Mouse (Mus musculus) adrenal gland, adult 18-20 months (tissue): ENCODE measurements at regions not wholly inside any gene's neighbourhood (a gene's known extent, or its start where the extent isn't known, plus 50 kb on each side); places are given as distances from the start of the nearest gene placed in this dataset.

Source experiments
- DNase-seq, 2 experiments: peaks; one replicate each; pipeline ENCODE4 v3.0.0; 2021 to 2022; ENCODE audit warnings: low spot score in 2 of 2

DNA sequence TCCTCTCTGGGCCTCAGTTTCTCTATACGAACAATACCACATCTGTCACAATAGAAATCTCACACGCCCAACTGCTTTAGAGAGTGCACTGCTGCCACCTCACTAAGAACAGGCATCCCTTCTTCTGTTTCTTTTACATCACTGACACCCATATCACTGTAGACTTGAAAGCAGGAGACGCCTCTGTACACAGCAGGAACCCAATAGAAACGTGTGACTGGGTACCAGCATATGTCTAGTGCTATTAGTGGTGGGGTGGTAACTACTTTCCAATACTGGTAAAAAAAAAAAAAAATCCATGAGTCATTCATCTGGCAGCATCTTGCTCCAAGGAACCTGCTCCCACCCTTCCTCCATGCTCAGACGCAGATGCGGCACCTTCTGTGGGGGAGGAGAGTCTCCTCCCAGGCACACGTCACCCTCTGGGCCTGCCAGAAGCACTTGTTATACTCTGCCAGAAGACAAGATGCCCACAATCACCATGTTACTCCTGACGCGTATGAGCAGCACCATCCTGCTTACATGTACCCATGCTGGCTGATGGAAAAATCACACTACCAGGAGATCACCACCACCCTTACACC, 151.3 kb upstream of the Plxna4 start:
- no peak for DNase-seq

DNA sequence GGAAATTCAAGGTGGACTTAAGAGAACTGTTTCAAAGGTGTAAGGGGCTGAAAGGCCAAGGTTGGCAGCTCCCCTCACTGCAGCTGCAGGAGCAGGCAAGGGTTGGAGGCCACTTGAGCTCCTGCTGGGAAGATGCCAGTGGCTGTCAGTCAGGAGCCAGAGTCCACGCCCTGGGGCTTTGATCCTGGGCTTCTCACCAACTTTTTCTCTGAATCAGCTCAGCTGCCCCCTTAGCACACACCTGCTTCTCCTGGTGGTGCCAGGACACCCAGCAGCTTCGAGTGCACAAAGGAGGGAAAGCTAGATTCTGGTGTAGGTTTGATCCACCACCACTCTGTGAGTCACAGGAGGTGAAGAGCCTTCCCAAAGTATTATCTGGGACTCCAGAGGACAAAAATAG, 140.7 kb upstream of the Plxna4 start:
- DNase-seq: no peak

- DNase-seq: no peak
These were observed 138.6 kb upstream of the Plxna4 start for GRCm38 (mm10) chr6:32726571-32726970.

GRCm38 (mm10) chr6:32717860-32718259, 129.9 kb upstream of the Plxna4 start:
- DNase-seq: no peak

DNA sequence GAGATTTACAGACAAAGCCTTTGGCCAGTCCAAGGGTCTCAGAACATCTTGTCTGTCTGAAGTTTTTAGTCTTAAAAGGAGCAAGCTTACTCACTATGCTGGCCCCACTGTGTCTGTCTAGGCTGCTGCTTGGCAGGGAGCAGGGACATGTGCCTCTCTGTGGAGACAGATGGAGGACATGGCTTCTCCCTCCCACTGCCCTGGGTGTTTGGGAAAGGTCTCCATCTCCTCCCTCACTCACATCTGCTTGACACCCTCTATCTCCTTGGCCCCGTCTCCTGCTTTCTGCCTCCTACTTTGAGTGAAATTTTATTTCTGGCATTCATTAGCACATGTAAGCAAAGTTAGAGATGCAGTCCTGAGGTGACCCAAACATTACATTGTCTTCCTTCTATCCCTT, 127.1 kb upstream of the Plxna4 start:
- no peak for DNase-seq

DNA sequence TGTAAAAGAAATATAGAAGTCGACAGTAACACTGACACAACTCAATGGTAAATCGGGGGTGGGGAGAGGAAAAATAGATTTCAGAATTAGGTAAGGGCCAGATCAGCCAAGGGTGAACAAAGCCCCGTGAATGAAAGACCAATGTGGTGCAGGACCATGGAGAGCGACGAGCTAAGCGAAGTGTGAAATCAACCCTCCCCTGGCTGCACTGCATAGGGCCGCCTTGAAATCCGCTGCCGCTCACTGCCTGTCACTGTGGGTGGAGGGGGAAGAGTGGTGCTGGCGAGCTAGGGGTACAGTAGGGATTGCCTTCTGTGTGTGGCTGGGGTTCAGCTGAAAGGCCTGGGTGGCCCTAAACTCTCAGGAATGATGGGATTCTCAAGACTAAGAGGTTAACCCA, 122.2 kb upstream of the Plxna4 start:
- peak in 1 of 2 experiments; percentile 8 for DNase-seq

- no peak for DNase-seq
These were observed 121.6 kb upstream of the Plxna4 start for GRCm38 (mm10) chr6:32709566-32709965.

DNA sequence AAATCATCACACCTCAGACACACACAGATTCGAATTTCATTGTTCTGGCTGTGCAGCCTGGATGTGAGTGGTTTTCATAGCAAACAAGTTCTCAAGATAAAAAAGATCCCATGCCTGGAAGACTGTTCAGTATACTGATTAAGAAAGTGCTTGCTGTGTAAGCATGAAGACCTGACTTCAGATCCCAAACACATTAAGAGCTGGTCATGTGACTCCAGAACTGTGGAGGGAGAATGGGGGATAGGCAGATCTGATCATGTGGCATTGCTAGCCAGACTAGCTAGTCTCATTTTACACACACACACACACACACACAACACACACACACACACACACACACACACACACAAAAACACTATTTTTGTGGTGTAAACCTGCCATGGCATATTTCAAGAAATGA, 119.4 kb upstream of the Plxna4 start:
- DNase-seq: no peak

GRCm38 (mm10) chr6:32706376-32706775, 118.4 kb upstream of the Plxna4 start:
- no peak for DNase-seq

- no peak for DNase-seq
These were observed 115.5 kb upstream of the Plxna4 start for GRCm38 (mm10) chr6:32703466-32703865.

- DNase-seq: no peak
These were observed 114.3 kb upstream of the Plxna4 start for GRCm38 (mm10) chr6:32702245-32702791.

DNA sequence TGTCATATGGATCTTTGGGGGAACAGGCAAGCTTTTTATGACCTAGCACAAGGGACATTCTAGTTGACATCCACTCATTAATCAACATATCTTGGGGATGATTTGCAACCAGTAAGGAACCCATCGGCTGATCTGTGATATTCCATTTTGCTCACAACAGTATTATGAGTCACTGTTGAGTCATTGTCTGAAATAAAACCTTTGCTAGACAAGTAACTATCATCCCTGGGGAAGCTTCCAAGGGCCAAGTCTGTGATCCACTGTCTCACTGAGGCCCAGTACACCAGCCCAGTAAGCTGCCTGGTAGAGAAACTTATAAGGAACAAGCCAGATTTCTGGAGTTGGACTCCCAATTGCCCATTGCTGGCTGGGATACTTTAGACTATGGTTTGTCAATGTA, 111.8 kb upstream of the Plxna4 start:
- no peak for DNase-seq

DNA sequence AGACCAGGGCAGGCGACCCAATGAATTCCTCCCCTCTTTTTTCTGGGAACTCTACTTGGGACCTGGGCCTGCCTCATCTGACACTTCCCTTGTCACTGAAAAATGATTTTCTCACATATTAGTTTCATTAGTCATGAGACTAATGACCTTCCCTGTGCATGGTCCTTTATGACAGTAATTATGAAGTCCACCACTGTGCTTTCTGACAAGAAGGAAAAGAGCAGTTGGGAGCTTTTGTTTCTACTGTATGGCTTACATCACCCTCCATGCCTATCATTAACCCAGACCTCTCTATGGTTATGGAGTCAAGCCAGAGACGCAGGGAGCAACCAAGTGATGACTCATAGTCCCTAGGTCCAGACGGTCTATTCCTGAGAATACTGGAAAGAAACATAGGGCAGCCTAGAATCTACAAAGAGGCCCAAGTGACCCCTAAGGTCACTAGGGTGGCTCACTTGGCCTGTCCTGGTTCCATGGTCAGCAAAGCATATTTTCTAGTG, 109.8 kb upstream of the Plxna4 start:
- no peak for DNase-seq

DNA sequence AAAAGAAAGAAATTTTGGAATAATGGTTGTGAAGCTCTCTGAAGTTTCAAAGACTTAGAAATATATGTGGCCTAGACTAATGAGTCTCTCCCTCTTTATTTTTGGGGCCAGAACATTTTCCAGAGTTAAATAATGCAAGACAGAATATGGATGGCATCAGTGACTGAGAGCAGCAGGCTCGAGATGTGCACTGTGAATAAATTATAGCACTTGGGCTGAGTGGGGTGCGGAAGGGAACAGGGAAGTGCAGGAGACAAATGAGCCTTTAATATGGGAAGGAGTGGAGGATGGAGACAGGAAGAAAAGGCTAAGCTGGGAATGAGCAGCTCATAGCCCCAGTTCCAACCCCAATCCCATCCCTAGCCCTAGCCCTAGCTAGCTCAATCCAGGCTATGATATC, 108.0 kb upstream of the Plxna4 start:
- DNase-seq: no peak

- DNase-seq: no peak
These were observed 84.6 kb upstream of the Plxna4 start for GRCm38 (mm10) chr6:32672552-32672951.

DNA sequence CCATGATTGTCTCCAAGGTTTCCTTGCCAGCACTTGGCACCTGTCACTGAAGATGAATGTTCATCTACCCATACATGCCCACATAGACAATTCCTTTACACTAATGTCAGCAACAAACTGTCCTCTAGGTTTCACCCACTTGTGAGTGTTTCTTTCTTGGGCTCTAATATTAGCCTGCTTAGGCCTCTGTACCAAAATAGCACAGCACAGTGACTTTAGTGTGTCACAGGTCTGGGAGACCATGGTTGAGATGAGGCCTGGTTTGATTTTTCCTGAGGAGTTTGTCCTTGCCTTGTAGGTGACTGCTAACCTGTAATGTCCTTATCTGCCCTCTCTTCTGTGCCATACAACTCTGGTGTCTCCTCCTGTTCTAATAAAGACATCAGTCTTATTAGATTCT, 71.8 kb upstream of the Plxna4 start:
- DNase-seq: no peak

DNA sequence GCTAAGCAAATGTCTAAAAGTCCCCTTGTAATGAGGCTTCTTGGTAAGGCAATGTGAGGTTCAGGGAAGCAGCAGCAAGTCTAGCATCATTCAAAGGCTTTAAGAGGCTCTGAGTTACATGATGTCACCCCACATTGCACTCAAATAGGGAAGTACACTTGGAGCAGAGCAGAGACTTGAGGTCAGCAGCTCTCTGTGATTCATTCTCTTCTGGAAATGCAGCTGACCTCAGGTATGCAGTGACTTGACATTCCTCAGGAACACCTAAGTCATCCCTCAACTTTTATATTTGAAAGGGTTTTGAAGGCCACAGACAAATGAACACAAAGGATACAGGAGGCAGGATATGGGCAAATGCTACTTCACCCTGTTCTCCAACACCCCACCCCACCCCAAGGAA, 69.4 kb upstream of the Plxna4 start:
- DNase-seq: no peak

DNA sequence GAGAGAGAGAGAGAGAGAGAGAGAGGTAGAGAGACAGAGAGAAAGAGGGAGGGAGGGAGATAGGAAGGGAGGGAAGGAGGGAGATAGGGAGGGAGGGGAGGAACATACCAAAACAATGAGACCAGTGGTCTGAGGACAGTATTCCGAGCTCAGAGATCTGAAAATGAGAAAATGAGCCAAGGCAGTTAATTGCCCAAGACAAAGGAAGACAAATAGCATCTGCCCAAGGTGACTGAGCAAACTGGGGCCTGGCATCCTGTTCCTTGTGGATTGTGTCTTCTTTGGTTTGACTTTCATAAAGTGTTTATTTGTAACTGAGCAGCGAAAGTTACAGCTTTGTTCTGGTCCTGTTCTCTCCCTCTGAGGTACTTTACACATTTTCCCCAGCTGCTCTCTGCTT, 66.2 kb upstream of the Plxna4 start:
- DNase-seq: no peak

- no peak for DNase-seq
These were observed 56.0 kb upstream of the Plxna4 start for GRCm38 (mm10) chr6:32644016-32644415.

DNA sequence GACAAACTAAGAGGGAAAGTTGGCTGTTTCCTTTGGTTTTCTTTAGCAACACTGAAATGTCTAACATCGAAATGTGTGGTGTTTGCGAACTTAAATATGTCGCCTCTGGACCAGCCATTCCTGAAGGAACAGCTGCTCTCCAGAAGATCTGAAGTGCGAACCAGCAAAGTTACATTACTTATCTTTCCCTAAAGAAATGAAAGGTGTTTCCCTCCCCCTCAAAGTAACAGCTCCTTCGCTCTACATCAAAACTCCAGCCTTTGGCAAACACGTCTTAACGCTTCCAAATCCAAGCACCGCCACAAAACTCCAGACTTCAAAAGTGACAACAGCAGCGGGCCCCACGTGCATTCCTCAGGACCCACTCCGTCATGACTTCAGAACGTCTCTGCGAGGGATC, 50.9 kb upstream of the Plxna4 start:
- no peak for DNase-seq
